Mouse (Mus musculus) CH12.LX (cell line): ENCODE measurements around the gene Tmem221. TPM values are rescaled to one million over a fixed set of nuclear protein-coding genes. Genes with fewer than 3 reads are reported as not detected.

ENCODE experiments used
- DNase-seq: peaks from one replicate; pipeline ENCODE4 v3.0.0-alpha.2; 2013; ENCODE audit errors: extremely low read depth
- H3K27ac ChIP-seq: 2 replicates; pipeline ENCODE4 v1.5.1; 2012; ENCODE audit warnings: low read depth, mild to moderate bottlenecking, control low read depth, moderate library complexity; ENCODE audit not compliant: insufficient read depth
- H3K27me3 ChIP-seq: replicated peaks from 2 replicates; pipeline ENCODE3; 2012; ENCODE audit warnings: inconsistent platforms
- H3K36me3 ChIP-seq, 2 experiments: replicated peaks in 1 of 2; 2 replicates each; pipeline versions ENCODE3 to v1.6.1; 2012; ENCODE audit warnings: inconsistent platforms in 1 of 2, low read length in 1 of 2, mild to moderate bottlenecking in 1 of 2, mixed read lengths in 1 of 2, moderate library complexity in 1 of 2; ENCODE audit not compliant: control insufficient read depth in 1 of 2, insufficient read depth in 1 of 2
- H3K4me1 ChIP-seq, 2 experiments: 2 replicates each; pipeline ENCODE4 v1.6.1; 2012; ENCODE audit warnings: inconsistent platforms in 1 of 2, moderate library complexity in 1 of 2; ENCODE audit not compliant: insufficient read depth in 2 of 2, control insufficient read depth in 1 of 2
- H3K4me2 ChIP-seq: 2 replicates; pipeline ENCODE4 v1.6.1; 2012; ENCODE audit warnings: low read depth, mild to moderate bottlenecking, control low read depth; ENCODE audit not compliant: poor library complexity, insufficient read depth, severe bottlenecking
- H3K4me3 ChIP-seq, 3 experiments: fragments of 150-350 bp in 1 of 3; sonication (generic) in 1 of 3; replicated peaks in 1 of 3; 2 replicates each; pipeline versions ENCODE3 to v1.5.1; 2011 to 2012; ENCODE audit warnings: low read depth in 2 of 3, low read length in 2 of 3, mild to moderate bottlenecking in 2 of 3, moderate library complexity in 2 of 3, control low read depth in 1 of 3, improper control_type of control experiment in 1 of 3, inconsistent platforms in 1 of 3, mixed read lengths in 1 of 3; ENCODE audit not compliant: poor library complexity in 1 of 3
- H3K79me2 ChIP-seq: replicated peaks from 2 replicates; pipeline ENCODE4 v1.6.1; 2012; ENCODE audit warnings: mild to moderate bottlenecking, moderate library complexity; ENCODE audit not compliant: control insufficient read depth, poor library complexity, insufficient read depth, severe bottlenecking; ENCODE audit errors: extremely low read depth
- H3K9ac ChIP-seq: 2 replicates; pipeline ENCODE4 v1.6.1; 2012; ENCODE audit warnings: low read depth, mild to moderate bottlenecking, control low read depth, moderate library complexity; ENCODE audit not compliant: insufficient read depth
- H3K9me3 ChIP-seq: replicated peaks from 2 replicates; pipeline ENCODE3; 2012; ENCODE audit warnings: low read length, inconsistent platforms, mixed read lengths
- CHD1 ChIP-seq: IDR thresholded peaks from 2 replicates; pipeline ENCODE4 v1.6.1; 2012; ENCODE audit warnings: low read depth, low read length, improper control_type of control experiment, inconsistent platforms
- CHD2 ChIP-seq: IDR thresholded peaks from 2 replicates; pipeline ENCODE4 v1.6.1; 2011; ENCODE audit warnings: low read length, improper control_type of control experiment
- EP300 ChIP-seq: IDR thresholded peaks from 2 replicates; pipeline ENCODE4 v1.6.1; 2011; ENCODE audit warnings: low read length, improper control_type of control experiment
- HCFC1 ChIP-seq: IDR thresholded peaks from 2 replicates; pipeline ENCODE4 v1.6.1; 2012; ENCODE audit warnings: low read depth, mild to moderate bottlenecking, inconsistent platforms, low read length, improper control_type of control experiment
- MAFK ChIP-seq: IDR thresholded peaks from 2 replicates; pipeline ENCODE4 v1.6.1; 2011; ENCODE audit warnings: low read length, improper control_type of control experiment; ENCODE audit not compliant: insufficient replicate concordance
- MEF2A ChIP-seq: IDR thresholded peaks from 2 replicates; pipeline ENCODE4 v1.6.1; 2014; ENCODE audit warnings: low read depth, mild to moderate bottlenecking, inconsistent platforms, low read length, improper control_type of control experiment, borderline replicate concordance
- MYC ChIP-seq: IDR thresholded peaks from 2 replicates; pipeline ENCODE4 v1.6.1; 2011; ENCODE audit warnings: low read depth, mild to moderate bottlenecking, improper control_type of control experiment, low read length
- NRF1 ChIP-seq: IDR thresholded peaks from 2 replicates; pipeline ENCODE4 v1.6.1; 2014; ENCODE audit warnings: low read depth, mild to moderate bottlenecking, inconsistent platforms, low read length, improper control_type of control experiment, moderate library complexity
- POLR2AphosphoS2 ChIP-seq: IDR thresholded peaks from 2 replicates; pipeline ENCODE4 v1.6.1; 2011; ENCODE audit warnings: low read depth, low read length, improper control_type of control experiment
- RAD21 ChIP-seq: IDR thresholded peaks from 2 replicates; pipeline ENCODE4 v1.6.1; 2011; ENCODE audit warnings: low read depth, mild to moderate bottlenecking, low read length, improper control_type of control experiment, moderate library complexity
- TBP ChIP-seq: conservative IDR thresholded peaks from 2 replicates; pipeline ENCODE4 v1.6.1; 2011; ENCODE audit warnings: low read depth, low read length, improper control_type of control experiment
- UBTF ChIP-seq: IDR thresholded peaks from 2 replicates; pipeline ENCODE4 v1.6.1; 2012; ENCODE audit warnings: low read depth, mild to moderate bottlenecking, inconsistent platforms, low read length, improper control_type of control experiment, moderate library complexity
- ZKSCAN1 ChIP-seq: IDR thresholded peaks from 2 replicates; pipeline ENCODE4 v1.6.1; 2012; ENCODE audit warnings: low read depth, inconsistent platforms, low read length, improper control_type of control experiment, borderline replicate concordance
- ZMIZ1 ChIP-seq: IDR thresholded peaks from 2 replicates; pipeline ENCODE4 v1.6.1; 2012; ENCODE audit warnings: low read depth, mild to moderate bottlenecking, inconsistent platforms, low read length, improper control_type of control experiment
- ZNF384 ChIP-seq: IDR thresholded peaks from 2 replicates; pipeline ENCODE4 v1.6.1; 2012; ENCODE audit warnings: low read depth, low read length, improper control_type of control experiment, inconsistent platforms
- dilution Hi-C: fragments of 300-500 bp; cut with MboI; formaldehyde crosslinking; loops from 2 replicates; pipeline ENCODE4 v1.14.3; 2020; ENCODE audit warnings: low sequenced_read_pairs; ENCODE audit not compliant: extremely low pct_unique_long_range_greater_than_20kb, extremely low pct_ligation_motif_present
- in situ Hi-C: fragments of 300-500 bp; cut with MboI; formaldehyde crosslinking; loops from 3 replicates; pipeline ENCODE4 v1.14.3; 2019; ENCODE audit warnings: low sequenced_read_pairs, low pct_ligation_motif_present, low pct_unique_long_range_greater_than_20kb, mixed read lengths
- polyA plus RNA-seq: library from polyadenylated mRNA; unstranded; fragments of >175 nt; gene quantifications from 2 replicates; pipeline ENCODE4 v1.2.1, GENCODE M21; 2012; ENCODE audit warnings: low read depth; ENCODE audit not compliant: insufficient read length
- total RNA-seq, 2 experiments: library from RNA; depleted of rRNA; stranded (reverse); fragments of 300-350 nt in 1 of 2; fragments of >200 nt in 1 of 2; gene quantifications; 2 replicates each; pipeline ENCODE4 v1.2.3; 2012 to 2014

Tmem221 gene
- total and polyA plus RNA-seq, 3 experiments: 0.51 TPM; not detected in 2

DNA sequence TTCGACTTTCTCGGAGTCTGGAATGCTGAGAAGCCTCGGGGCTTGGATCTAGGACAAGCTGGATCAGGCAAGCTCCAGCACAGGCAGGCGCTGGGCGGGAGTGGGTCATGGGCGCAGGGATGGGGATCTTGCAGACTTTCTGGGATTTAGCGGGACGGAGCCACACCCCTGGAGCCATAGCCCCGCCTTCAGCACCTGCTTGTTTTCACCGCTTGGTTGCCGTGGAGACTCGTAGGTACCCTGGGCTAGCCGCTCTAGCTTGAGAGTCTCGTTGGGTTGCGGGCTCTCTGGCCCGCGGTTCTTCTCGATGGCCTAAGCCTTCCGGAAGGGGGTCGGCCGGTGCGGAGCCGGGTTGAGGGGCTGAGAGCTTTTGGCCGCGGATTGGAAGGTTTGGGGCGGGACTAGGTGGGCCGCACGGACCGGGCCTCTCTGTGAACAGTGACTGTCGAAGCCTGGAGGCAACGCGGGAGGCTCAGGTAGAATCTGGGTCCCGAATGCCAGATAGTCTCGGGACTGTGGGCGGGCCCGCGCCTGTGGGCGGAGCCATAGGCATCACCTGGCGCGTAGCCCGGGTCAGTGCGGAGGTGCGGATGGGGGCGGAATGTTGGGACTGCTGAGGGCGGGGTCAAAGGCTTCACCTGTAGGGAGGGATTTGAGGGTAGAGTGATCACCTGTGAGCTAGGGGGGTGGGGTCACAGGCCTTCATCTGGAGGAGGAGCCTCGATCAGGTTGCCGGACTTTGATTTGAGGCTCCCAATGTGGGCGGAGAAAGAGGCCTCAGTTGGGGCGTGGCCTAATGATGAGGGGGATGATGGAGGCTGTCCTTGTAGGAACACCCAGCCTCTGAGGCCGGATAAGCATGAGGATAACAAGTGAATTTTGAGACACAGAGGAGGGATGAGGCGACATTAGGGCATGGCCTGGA is 11.0 kb upstream of the Tmem221 start:
- H3K9ac ChIP-seq: no peak overlapping the region
- H3K27me3 ChIP-seq: peaks cover 3% of the 10 kb centered on the region
- H3K79me2 ChIP-seq: no peaks in the 10 kb centered on the region
- H3K4me3 ChIP-seq: peak overlapping the region in 1 of 3 experiments; percentile 56
- TF ChIP-seq MEF2A (no peak), RAD21 (no peak), MAFK (no peak), ZNF384 (no peak), UBTF (no peak), CHD1 (no peak), ZKSCAN1 (no peak), NRF1 (no peak), HCFC1 (no peak), TBP (no peak), MYC (no peak), EP300 (no peak)
- in situ Hi-C loops (no loop called here), dilution Hi-C loops (no loop called here)
- no peaks in the 10 kb centered on the region for H3K36me3 ChIP-seq
- no peak for DNase-seq
- H3K4me2 ChIP-seq: no peak overlapping the region
- peaks cover 10 to 13% of the 10 kb centered on the region in 2 experiments for H3K4me1 ChIP-seq
- H3K27ac ChIP-seq: no peak overlapping the region
- H3K9me3 ChIP-seq: peaks cover 7% of the 10 kb centered on the region

DNA sequence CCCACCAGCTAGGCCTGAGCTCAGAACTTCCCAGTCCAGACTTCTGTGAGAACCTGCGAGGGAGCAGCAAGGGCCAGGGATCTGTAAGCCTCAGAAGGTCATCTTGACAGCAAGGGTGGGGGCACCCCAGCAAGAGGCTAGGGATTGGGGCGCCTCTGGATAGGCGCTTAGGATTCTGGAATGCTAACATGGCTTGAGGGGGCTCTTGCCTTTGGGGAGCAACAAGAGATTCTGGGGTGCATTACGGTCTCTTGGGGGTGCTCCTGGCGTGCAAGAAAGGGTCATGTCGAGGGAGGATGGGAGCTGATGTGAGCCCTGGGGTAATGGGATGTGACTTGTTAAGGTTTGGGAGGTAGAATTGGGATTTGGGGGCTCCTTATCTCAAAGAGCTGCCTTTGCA is 10.3 kb upstream of the Tmem221 start:
- H3K4me2 ChIP-seq: no peak overlapping the region
- DNase-seq: no peak
- H3K36me3 ChIP-seq: no peaks in the 10 kb centered on the region
- peaks cover 14% of the 10 kb centered on the region for H3K9me3 ChIP-seq
- in situ Hi-C loops (no loop called here), dilution Hi-C loops (no loop called here)
- peaks cover 5 to 13% of the 10 kb centered on the region in 2 experiments; a peak in 3 of 4 replicates for H3K4me1 ChIP-seq
- peaks cover 3% of the 10 kb centered on the region for H3K27me3 ChIP-seq
- TF ChIP-seq TBP (no peak), ZMIZ1 (no peak), POLR2AphosphoS2 (no peak), MYC (no peak), CHD2 (no peak)
- TF ChIP-seq, all 38 proteins: peak for 0
- no peak overlapping the region for H3K27ac ChIP-seq
- no peak overlapping the region for H3K9ac ChIP-seq
- no peak overlapping the region for H3K4me3 ChIP-seq
- no peaks in the 10 kb centered on the region for H3K79me2 ChIP-seq
